Mouse (Mus musculus) left cerebral cortex, postnatal 25 days (tissue): Measurements from ENCODE around the gene Angptl8. TPM values are rescaled to one million over a fixed set of nuclear protein-coding genes. Genes with fewer than 3 reads are reported as not detected.

ENCODE experiments used
- DNase-seq, 2 experiments: peaks; one replicate each; pipeline ENCODE4 v3.0.0; 2022; ENCODE audit warnings: low spot score in 2 of 2, mixed read lengths in 1 of 2
- intact Hi-C: fragments of 180-260 bp; cut with DNase I; formaldehyde crosslinking; loops from one replicate; pipeline ENCODE4 v1.15.1; 2025
- total RNA-seq, 2 experiments: library from RNA; stranded (reverse); gene quantifications; 2 replicates each; pipeline ENCODE4 v1.2.3; 2021

The Angptl8 gene
- total RNA-seq, 2 experiments from 2014 or later = not detected

DNA sequence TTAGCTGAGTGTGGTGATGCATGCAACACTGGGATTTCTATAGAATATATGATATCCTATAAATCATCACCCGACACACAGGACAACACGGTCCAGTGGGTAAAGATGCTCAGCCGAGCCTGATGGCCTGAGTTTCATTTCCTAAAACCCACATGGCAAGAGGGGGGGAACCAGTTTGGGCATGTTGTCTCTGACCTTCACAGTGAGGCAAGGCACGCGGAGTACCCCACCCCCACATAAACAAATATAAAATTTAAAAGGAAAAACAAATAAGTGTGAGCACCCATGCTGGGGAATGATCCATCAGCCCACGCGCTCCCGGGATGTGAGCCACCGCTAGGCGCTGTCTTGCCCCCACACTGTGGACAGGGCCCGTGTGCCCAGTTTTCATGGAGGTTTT lies 28.3 kb upstream of the Angptl8 start:
- intact Hi-C loops = no loop called here
- peak in 1 of 2 experiments; percentile 16 for DNase-seq

DNA sequence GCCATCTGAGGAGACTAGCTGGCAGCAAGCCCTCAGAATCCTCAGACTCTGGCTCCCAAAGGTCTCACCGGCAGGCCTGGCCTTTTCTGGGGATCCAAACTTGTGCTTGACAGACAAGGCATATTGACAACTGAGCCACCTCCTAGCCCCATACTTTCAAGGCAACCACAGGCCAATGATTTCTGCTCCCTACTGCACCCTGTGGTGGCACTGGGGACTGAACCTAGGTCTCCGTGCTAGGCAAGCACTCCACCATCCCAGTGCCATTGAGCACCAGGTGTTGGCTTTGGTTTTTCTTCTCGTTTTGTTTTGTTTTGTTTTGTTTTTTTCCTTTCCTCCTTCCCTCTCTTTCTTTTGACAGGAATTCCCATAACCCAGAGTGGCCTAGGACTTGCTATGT lies 26.7 kb upstream of the Angptl8 start:
- intact Hi-C loops = no loop called here

DNA sequence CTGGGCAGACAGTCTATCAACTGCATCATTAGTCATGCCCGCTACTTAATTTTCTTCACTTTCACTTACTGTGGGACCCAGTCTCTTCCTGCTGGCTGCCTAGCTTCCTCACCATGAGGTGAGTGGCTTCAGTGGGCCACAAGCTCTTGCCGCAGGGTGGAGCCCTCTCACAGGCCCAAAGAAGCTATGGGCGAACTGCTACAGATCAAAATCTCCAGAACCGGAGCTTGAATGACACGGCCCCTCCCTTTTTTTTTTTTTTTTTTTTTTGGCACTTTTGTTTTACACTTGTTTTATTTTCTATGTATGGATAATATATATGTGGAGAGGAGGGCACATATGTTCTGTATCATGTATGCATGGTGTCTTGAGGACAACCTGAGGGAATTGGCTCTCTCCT lies 24.1 kb upstream of the Angptl8 start:
- no peak for DNase-seq
- intact Hi-C loops = no loop called here

More for the DNA sequence above, 26.7 kb upstream of the Angptl8 start:
- DNase-seq = no peak

DNA sequence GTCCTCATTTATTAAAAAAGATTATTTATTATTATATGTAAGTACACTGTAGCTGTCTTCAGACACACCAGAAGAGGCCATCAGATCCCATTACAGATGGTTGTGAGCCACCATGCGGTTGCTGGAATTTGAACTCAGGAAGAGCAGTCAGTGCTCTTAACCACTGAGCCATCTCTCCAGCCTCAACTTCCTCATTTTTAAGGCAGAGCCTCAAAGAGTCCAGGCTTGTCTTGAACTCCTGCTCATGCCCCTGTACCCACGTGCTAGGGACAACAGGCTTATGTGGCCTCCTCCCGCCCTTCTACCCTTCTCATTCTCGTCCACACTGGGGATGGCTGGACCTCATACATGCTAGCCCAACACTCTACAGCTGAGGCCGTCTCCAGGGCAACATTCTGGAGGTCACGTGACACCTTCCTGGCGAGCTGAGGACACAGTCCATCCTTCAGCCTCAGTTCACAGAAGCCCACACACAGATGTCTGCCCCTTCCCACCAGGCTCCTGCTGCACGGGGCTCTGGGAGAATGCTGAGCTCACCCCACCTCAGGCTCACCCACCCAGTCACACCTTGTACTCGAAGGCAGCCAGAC lies 18.5 kb upstream of the Angptl8 start:
- intact Hi-C loops = no loop called here
- DNase-seq = no peak

DNA sequence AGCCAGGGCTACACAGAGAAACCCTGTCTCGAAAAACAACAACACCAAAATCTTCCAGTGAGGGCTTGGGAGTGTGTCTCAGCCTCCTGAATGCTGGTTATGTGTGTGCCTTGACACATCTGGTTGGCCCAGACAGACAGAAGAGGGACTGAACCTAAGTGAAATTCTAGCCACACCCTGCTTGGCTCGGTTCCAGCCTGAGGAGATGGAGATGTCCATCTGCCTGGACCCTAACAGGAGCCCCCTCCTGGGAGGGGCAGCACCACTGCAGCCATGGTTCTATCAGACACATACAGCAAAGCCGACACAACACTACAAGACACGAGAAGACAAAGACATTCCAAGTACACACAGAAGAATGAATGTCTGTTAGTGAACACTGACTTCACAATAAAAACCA lies 17.2 kb upstream of the Angptl8 start:
- no peak for DNase-seq
- intact Hi-C loops = no loop called here

DNA sequence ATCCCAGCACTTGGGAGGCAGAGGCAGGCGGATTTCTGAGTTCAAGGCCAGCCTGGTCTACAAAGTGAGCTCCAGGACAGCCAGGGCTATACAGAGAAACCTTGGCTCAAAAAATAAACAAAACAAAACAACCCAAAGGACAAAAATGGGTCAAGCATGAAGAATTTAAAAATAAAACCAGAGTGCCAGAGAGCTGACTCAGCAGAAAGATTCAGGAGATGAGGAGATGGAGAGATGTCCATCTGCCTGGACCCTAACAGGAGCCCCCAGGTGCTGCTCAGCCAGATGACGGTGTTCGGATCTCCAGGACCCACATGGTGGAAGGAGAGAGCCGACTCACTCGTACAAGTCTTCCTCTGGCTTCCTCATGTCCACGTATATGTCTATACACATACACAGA lies 16.7 kb upstream of the Angptl8 start:
- DNase-seq = no peak
- intact Hi-C loops = no loop called here

DNA sequence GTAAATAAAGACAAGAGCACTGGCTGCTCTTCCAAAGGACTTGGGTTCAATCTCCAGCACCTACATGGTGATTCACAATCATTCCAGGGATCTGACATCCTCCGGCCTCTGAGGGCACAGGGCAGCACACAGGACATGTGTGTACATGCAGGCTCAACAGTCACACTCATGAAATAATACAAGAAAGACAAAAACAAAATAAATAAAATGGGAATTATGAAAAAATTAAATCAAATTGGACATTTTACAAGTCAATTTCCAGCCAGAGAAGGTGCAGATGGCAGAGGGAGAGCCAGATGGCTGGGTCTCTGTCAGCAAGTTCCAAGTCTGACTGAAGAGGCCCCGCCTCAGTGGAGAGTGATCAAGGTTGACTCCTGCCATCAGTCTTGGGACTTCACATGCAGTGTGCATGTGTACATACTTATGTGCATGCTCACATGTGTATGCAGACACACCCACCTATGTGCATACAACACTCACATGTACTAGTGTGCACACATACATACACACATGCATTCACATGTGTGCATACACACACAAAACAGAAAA lies 16.1 kb upstream of the Angptl8 start:
- intact Hi-C loops = no loop called here
- no peak for DNase-seq

DNA sequence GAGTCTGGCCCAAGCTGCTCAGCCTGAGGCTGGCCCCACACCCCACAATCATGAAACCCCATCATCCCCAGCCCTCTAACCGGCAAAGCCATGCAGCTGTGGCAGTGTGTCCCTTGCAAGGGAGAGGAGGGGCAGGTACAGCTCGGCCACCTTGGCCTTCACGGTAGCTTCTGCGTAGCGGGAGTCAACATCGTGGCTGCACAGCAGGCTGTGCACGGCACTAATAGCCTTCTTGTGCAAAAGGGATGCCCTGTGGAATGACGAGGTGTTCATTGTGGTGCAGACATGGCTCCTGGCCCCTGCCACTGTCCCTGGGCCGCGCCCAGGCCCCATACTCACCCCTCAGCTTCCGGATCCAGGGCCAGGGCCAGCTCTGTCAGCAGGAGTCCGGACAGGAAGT lies 15.1 kb upstream of the Angptl8 start:
- intact Hi-C loops = no loop called here
- no peak for DNase-seq

DNA sequence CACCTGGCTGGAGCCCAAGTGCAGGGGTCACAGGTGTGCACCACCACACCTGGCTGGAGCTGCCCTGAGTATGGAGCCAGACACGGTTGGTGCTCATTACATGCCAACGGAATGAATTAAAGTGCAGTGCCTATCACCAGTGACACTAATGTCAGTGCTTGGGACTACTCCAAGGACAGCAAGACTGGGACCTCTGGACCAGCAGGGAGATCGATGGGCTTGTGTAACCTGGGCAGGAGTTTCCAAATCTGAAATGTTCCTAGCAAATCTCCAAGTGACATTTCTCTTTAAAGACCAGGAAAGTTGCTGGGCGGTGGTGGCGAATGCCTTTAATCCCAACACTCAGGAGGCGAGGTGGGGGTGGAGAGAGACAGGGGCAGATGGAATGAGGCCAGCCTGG lies 12.6 kb upstream of the Angptl8 start:
- DNase-seq = no peak
- intact Hi-C loops = no loop called here

DNA sequence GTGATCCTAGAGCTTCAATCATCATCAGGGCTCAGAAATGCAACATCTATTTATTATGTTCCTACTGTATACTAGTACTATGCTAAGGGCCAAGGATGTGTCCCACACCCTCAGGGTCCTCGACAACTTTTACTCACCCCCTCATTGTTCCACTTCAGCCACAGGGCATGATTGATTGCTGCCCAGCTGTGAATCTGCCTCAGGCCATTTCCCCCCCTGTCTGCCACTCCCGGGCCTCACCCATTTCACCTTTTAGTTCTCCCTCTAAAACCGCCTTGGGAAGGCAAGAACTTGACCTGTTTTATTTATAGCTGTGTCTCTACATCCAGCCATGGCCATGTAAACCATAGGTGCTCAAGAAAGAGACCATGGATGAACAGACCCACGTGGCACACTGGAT lies 11.4 kb upstream of the Angptl8 start:
- DNase-seq = no peak
- intact Hi-C loops = no loop called here

DNA sequence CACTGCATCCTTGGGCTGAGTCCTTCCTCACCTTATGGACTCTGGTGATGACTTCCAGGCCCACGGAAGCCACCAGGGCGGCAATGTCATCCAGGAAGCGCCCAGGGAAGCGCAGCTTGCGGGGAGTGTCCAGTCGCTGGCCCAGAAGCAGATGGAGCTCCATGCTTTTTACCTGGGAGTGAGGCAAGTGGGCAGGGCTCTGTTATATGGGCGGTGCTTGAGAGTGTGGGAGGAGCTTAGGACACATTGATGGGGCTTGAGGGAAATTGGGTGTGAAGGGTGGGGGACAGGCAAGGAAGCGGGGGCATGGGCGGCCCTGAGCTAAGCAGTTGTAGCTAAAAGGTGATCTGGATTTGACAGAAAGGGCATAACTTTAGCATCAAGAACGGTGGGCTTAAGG lies 10.9 kb upstream of the Angptl8 start:
- intact Hi-C loops = no loop called here
- no peak for DNase-seq

DNA sequence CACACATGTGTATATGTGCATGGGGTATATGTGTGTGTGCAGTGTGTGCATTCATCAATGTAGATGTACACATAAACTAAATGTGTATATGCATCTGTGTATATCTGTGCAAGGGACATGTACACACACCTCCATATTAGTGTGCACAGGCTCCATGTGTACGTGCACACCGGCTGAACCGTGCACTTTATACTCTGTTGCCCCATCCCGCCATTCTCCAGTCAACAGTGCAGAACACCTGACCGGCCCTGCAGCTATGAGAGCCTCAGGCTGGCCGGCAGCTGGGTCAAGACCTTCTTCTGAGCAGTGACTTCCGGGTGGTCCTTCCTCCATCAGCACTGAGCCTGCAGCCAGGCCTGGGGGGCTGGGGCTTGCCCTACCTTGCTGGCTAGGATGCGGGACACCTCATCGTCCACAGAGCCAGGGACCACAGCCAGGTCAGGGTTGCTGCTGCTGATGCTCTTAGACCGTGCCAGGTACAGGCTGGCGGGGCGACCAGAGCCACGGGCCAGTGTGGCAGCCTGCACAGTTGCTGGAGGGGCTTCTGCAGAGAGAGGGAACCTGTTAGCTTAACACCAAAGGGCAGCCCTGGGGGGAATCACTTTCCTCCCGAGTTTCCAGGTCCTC lies 5.4 kb upstream of the Angptl8 start:
- no peak for DNase-seq
- intact Hi-C loops = no loop called here

DNA sequence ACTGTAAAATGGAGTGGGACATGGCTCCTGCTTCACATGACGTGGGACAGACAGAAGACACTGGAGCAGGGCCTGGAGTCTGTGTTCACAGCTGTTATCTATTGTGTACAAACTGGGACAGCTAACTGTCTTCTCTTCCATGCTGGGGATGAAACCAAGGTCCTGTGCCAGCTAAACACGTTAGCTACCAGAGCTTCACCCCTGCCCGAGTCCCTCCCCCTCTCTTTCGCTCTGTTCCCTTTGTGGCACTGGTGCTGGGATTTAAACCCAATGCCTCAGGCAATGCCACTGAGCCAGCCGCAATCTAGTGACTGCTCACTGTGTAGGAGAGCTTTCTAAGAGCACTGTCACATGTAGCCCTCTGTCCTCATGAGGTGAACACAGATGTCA lies 4.9 kb upstream of the Angptl8 start:
- intact Hi-C loops = no loop called here

DNA sequence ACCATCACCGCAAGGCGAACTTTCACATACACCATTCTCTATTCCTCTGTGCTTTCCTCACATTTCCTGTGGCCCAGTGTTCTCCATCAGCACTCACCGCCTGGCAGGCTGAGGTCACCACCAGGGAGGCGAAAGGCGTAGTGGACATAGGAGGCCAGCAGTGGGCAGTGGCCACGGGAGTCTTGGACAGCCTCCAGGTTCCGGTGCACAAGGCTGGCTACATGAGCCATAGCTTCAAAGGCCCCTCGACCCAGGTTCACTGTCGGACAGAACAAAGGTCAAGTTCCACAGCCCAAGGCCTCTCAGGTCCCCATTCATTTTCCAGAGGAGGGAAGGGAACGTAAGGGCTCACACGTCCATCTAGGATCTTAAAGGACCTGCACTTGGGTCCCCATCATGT lies 4.4 kb upstream of the Angptl8 start:
- DNase-seq = no peak

More for the DNA sequence above, 4.9 kb upstream of the Angptl8 start:
- no peak for DNase-seq

DNA sequence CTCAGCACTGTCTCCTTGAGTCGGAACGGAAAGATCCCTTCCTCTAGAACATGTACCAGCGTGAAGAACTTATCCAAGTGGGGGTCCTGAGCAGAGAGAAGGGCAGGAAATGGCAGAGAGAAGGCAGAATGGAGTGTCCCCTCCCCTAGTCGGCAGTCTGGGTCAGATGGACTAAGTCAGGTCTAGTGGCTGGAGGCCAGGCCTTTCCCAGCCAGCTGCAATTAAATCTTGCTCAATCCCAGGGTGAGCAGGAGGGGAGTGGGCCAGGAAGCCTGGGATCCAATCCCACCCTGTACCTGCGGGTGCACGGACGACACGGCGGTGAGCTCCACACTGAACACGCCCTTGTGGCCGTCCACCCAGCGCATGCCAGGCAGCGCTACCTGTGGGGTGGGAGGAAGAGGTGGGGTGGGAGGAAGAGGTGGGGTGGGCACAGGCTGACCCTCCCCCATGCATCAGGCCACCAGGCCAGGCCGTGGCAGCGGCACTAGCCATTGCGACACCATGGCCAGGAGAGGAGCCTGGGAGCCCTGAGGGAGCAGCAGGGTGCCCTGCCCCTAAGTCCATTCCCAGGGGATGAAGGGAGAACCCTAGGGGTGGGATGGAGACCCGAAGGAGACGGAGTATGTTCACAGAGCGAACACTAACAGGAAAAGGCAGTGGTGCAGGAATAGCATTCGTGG lies 3.6 kb upstream of the Angptl8 start:
- no peak for DNase-seq
- intact Hi-C loops = no loop called here

More for the DNA sequence above, 4.4 kb upstream of the Angptl8 start:
- intact Hi-C loops = no loop called here

DNA sequence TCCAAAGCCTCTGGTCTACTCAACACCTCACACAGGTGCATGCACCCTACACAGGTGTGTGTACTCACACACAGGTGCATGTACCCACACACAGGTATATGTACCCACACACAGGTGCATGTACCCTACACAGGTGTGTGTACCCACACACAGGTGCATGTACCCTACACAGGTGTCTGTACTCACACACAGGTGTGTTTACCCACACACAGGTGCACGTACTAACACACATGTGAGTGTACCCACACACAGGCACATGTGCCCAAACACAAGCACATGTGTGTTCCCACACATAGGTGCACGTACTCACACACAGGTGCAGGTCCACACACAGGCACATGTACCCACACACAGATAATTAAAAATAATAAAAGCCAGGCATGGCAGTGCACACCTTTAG lies 2.4 kb downstream of the Angptl8 start:
- intact Hi-C loops = no loop called here
- no peak for DNase-seq

DNA sequence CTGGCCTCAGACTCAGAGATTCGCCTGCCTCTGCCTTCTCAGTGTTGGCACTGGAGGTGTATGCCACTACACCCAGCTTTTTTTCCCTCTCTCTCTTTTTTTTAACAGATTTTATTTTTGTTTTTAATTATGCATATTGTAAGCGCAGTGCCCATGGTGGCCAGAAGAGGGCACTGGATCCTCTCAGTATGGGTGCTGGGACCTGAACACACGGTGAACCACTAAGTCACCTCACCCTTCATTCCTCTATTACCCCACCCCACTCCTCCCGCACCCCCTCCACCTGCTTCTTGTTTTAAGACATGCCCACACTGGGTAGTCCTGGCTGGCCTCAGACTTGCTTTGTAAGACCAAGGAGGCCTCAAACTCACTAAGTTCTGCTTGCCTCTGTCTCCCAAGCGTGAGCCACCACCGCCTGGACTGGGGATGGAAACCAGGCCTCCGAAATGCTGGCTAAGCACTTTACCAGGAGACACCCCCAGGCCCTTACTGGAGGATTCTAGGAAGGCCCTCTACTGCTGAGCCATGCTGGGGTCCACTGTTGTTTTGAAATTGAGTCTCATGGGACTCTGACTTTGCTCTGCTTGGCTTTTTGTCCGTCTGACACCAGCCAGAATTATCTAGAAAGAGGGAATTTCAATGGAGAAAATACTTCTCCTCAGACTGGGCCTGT lies 4.9 kb downstream of the Angptl8 start:
- intact Hi-C loops = loop anchor here (2.0 kb wide), 1 partner anchor 31 kb away; no protein-coding TSS in a partner anchor
- DNase-seq = peak; percentile 35 to 39

DNA sequence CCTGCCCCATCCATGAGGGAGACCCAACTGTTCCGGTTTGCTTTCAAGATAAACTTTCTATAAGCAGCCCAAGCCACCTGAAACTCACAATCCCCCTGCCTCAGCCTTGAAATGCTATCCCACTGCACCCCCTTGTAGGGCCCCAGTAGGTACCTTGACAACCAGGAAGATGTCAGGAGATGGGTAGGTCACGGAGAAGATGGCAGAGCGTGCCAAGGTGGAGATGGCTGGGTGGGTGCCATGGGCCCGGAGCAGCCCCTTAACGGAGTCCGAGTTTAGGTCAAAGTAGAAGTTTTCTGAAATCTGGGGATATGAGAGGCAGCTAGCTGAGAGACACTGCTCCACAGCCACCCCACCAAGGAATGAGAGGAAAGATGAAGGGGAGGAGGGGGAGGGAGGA lies 6.0 kb downstream of the Angptl8 start:
- DNase-seq = no peak
- intact Hi-C loops = loop anchor here (2.0 kb wide), 1 partner anchor 29 kb away; no protein-coding TSS in a partner anchor

DNA sequence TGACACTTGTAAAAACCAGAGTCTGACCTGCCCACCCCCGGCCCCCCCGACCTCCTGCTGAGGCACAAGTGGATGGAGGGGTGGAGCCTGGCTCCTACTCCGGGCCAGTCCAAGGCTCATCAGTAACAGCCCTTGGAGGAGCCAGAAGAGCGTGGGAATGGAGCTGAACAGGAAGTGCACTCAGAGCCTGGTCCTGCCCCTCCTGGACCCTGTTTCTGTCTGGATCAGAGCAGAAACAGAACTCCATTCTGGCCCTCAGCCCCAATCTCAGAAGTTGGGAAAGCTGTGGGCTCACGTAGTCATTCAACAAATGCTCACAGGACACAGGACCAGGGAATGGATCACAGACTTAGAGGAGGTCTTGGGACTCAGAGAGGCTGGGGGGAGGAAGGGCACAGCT lies 7.1 kb downstream of the Angptl8 start:
- no peak for DNase-seq
- intact Hi-C loops = no loop called here

DNA sequence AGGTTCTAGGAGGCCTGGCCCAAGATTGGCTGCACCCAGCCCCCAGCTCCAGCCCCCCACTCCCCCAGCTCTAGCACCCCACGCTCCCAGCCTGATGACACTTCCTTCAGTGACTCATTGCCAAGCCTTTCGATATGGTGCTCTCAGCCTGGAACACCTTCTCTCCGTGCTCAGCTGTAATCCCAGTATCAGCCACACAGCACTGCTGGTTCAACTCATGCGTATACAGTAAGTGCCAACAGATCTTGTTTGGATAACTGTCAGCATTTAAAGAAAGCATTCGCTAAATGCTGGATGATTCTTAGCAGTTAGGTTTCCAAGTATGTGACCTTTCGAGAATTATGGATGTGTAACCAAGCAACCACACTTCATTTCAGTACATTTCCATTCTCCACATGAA lies 7.8 kb downstream of the Angptl8 start:
- intact Hi-C loops = no loop called here
- peak; percentile 28 to 64 for DNase-seq
